Mouse (Mus musculus): ENCODE data around the gene Ddx3x. TPM values are rescaled to one million over a fixed set of nuclear protein-coding genes. Genes with fewer than 3 reads are reported as not detected.

The Ddx3x gene
- polyA plus RNA-seq, 1 experiment from 2014 or later: 128 TPM

- no peaks in the 10 kb centered on the region for H3K9me3 ChIP-seq
- H3K4me3 ChIP-seq (replicated peaks): peak overlapping the region; percentile 41
- ATAC-seq: peak; percentile 59
- H3K9ac ChIP-seq (replicated peaks): peak overlapping the region; percentile 63
- no peaks in the 10 kb centered on the region for H3K36me3 ChIP-seq
- H3K27me3 ChIP-seq: peaks cover 36% of the 10 kb centered on the region; the same call in 1 of the 2 replicates
- peaks cover 20% of the 10 kb centered on the region for H3K4me1 ChIP-seq (replicated peaks)
- H3K4me2 ChIP-seq (replicated peaks): peak overlapping the region; percentile 57
- H3K27ac ChIP-seq: peak overlapping the region; percentile 97
- 33% methylated on average over 15 of the region's 15 CpGs for WGBS
Measured at GRCm38 (mm10) chrX:13243133-13244123, 37.3 kb upstream of the Ddx3x start.

DNA sequence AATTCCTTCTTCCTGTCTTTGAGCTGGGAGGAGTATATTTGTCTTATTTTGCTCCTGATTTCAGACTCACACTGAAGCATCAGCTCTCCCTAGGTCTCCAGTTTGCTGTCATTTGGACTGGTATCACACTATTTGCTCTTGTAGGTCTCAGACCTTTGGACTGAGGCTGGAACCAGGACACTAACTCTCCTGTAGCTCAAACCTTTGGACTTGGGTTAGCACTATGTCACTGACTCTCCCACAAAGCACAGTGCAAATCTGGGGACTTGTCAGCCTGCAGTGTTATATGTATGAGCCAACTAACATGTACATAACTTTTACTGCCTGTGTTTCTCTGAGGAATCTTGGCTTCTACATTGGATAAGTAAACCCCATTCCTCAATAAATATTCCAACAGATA lies 36.2 kb upstream of the Ddx3x start:
- no peak overlapping the region for H3K4me2 ChIP-seq (replicated peaks)
- H3K9ac ChIP-seq (replicated peaks): no peak overlapping the region
- no peak overlapping the region for H3K4me3 ChIP-seq (replicated peaks)
- H3K9me3 ChIP-seq: no peaks in the 10 kb centered on the region
- peak overlapping the region; percentile 35; the same call in 1 of the 2 replicates for H3K27ac ChIP-seq
- peaks cover 35% of the 10 kb centered on the region; the same call in 1 of the 2 replicates for H3K27me3 ChIP-seq
- H3K4me1 ChIP-seq (replicated peaks): peaks cover 20% of the 10 kb centered on the region
- ATAC-seq: no peak
- H3K36me3 ChIP-seq: no peaks in the 10 kb centered on the region

- 0 out of 2 replicates have a peak overlapping the region, but pooled peaks have one; percentile 35 for H3K27ac ChIP-seq
- no peaks in the 10 kb centered on the region for H3K9me3 ChIP-seq
- peaks cover 20% of the 10 kb centered on the region for H3K4me1 ChIP-seq (replicated peaks)
- H3K4me3 ChIP-seq (replicated peaks): no peak overlapping the region
- no peaks in the 10 kb centered on the region for H3K36me3 ChIP-seq
- 82% methylated on average over 3 of the region's 3 CpGs for WGBS
- H3K9ac ChIP-seq (replicated peaks): no peak overlapping the region
- ATAC-seq: no peak
- no peak overlapping the region for H3K4me2 ChIP-seq (replicated peaks)
- peaks cover 35% of the 10 kb centered on the region; the same call in 1 of the 2 replicates for H3K27me3 ChIP-seq
Measured at GRCm38 (mm10) chrX:13245027-13245426, 35.7 kb upstream of the Ddx3x start.

DNA sequence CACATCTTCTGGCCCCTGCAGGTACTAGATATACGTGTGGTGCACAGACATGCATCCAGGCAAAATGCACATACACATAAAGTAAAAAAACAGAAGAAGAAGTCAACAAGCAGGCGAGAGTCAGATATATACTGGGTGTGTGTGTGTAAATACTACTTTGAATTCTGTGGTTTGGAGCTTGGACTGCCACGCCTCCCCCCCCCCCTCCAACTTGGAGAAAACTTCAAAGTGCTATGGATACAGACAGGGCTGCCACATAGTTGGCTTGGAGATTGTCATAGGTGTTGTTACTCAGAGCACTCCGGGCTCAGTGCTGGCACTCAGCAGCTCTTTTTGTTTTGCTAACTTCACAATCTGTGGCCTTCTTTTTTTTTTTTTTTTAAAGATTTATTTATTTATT lies 29.1 kb upstream of the Ddx3x start:
- no peak for ATAC-seq
- H3K4me3 ChIP-seq (replicated peaks): no peak overlapping the region
- no peaks in the 10 kb centered on the region for H3K36me3 ChIP-seq
- no peak overlapping the region for H3K27ac ChIP-seq
- no peak overlapping the region for H3K9ac ChIP-seq (replicated peaks)
- no peaks in the 10 kb centered on the region for H3K9me3 ChIP-seq
- 82% methylated on average over 4 of the region's 4 CpGs for WGBS
- peaks cover 4% of the 10 kb centered on the region; the same call in 1 of the 2 replicates for H3K27me3 ChIP-seq
- H3K4me2 ChIP-seq (replicated peaks): no peak overlapping the region
- no peaks in the 10 kb centered on the region for H3K4me1 ChIP-seq (replicated peaks)

DNA sequence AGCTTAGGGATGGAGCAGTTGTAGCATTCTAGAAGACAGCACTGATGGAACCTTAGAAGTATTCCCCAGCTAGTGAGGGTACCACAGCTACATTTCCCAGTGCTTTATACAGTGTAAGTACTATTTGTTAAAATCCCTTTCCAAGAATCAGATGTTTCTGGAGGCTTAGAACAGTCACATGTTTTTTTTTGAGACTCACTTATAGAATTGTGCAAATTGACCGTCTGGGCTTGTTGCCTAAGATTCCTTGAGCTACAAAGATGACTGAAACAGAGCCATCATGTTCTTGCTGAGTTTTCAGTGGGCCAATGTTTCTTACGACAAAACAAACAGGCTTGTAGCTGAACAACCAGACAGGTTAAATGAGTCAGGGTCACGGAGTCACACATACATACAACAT lies 26.5 kb upstream of the Ddx3x start:
- 86% methylated on average over 3 of the region's 3 CpGs for WGBS
- H3K4me1 ChIP-seq (replicated peaks): no peaks in the 10 kb centered on the region

DNA sequence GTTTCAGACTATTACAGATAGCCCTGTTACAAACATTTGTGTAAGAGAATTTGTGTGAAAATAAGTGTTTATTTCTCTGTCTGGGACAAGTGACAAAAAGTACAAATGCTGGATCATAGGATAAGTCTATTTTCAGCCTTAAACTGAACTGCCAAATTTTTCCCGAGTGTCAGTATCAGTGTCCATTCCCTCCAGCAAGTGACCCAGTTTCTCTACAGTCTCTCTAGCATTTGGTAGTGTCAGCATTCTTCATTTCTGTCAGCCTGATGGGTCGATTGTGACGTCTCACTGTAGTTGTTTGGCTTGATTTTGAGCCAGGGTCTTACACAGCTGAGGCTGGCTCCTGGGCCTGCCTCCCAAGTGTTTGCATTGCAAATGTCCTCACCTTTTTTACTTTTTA lies 17.4 kb upstream of the Ddx3x start:
- ATAC-seq: no peak

More for the DNA sequence above, 26.5 kb upstream of the Ddx3x start:
- Histone ChIP-seq H3K9ac (replicated peaks) (no peak overlapping the region), H3K27me3 (peaks cover 4% of the 10 kb centered on the region; the same call in 1 of the 2 replicates), H3K4me2 (replicated peaks) (no peak overlapping the region), H3K9me3 (no peaks in the 10 kb centered on the region), H3K27ac (no peak overlapping the region), H3K4me3 (replicated peaks) (no peak overlapping the region), H3K36me3 (no peaks in the 10 kb centered on the region)
- no peak for ATAC-seq

DNA sequence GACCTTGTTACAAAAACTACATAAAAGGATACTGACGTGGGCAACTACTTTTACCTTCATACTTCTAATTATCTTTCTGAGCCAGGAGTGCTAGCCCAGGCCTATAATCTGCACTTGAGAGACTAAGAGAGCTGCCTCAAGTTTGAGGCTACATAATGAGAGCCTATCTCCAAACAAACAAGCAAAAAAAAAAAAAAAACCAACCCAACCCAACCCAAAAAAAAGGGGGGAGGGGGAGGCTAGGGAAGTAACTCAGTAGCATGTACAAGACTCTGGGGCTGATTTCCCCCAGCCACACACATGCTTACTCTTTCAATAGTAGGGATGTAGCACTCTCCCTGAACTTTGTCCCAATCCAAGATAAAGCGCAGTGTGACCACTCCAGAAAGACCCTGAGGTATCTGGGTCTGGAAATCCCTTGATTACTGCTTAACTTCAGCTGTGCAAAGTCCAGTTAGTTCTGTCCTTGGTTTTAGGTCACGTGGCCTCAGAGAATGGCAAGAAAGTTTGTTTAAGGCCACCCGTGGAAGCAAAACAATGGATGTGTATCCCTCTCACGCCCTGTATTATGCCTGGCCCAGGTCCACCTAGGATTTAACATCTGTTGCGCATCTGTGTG lies 5.1 kb upstream of the Ddx3x start:
- H3K4me2 ChIP-seq (replicated peaks): no peak overlapping the region
- H3K36me3 ChIP-seq: no peaks in the 10 kb centered on the region
- H3K27ac ChIP-seq: no peak overlapping the region
- H3K4me3 ChIP-seq (replicated peaks): no peak overlapping the region
- H3K27me3 ChIP-seq: peaks cover 14% of the 10 kb centered on the region; the same call in 1 of the 2 replicates
- 71% methylated on average over 6 of the region's 6 CpGs for WGBS
- H3K9ac ChIP-seq (replicated peaks): no peak overlapping the region
- H3K4me1 ChIP-seq (replicated peaks): peaks cover 5% of the 10 kb centered on the region; the same call in 1 of the 2 replicates
- ATAC-seq: no peak
- H3K9me3 ChIP-seq: no peaks in the 10 kb centered on the region

More for the DNA sequence above, 17.4 kb upstream of the Ddx3x start:
- Histone ChIP-seq H3K36me3 (no peaks in the 10 kb centered on the region), H3K4me3 (replicated peaks) (no peak overlapping the region), H3K27me3 (no peaks in the 10 kb centered on the region; the same call in 1 of the 2 replicates), H3K9ac (replicated peaks) (no peak overlapping the region), H3K4me2 (replicated peaks) (no peak overlapping the region), H3K4me1 (replicated peaks) (no peaks in the 10 kb centered on the region), H3K27ac (no peak overlapping the region), H3K9me3 (0 out of 2 replicates have a peak, but pooled peaks cover 6% of the 10 kb centered on the region)
- WGBS: 75% methylated on average over 3 of the region's 3 CpGs

DNA sequence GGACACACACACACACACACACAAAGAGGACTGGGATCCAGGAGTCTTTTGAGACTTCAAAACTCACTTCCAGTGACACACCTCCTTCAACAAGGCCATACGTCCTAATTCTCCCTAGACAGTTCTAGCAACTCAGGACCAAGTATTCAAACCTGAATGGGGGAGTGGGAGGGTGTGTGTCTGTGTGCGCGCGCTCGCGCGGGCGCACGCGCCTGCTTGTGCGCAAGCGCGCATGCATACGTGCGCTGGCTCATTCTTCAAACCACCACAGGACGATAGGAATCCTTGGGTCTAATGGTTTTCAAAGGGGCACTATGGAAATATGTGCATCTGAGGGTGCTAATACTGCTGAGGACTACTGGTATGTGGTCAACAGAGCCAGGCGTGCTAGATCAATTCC lies 1.8 kb upstream of the Ddx3x start:
- H3K4me2 ChIP-seq (replicated peaks): no peak overlapping the region
- no peak for ATAC-seq
- peaks cover 8% of the 10 kb centered on the region; the same call in 1 of the 2 replicates for H3K27me3 ChIP-seq
- H3K9ac ChIP-seq (replicated peaks): no peak overlapping the region
- H3K36me3 ChIP-seq: no peaks in the 10 kb centered on the region
- H3K4me1 ChIP-seq (replicated peaks): peaks cover 15% of the 10 kb centered on the region
- H3K4me3 ChIP-seq (replicated peaks): no peak overlapping the region
- 82% methylated on average over 17 of the region's 17 CpGs for WGBS
- H3K27ac ChIP-seq: 0 out of 2 replicates have a peak overlapping the region, but pooled peaks have one; percentile 9
- no peaks in the 10 kb centered on the region for H3K9me3 ChIP-seq

GRCm38 (mm10) chrX:13280037-13280408 lies 747 bp upstream of the Ddx3x start:
- H3K36me3 ChIP-seq: peaks cover 2% of the 10 kb centered on the region; the same call in 1 of the 2 replicates
- H3K27me3 ChIP-seq: peaks cover 5% of the 10 kb centered on the region; the same call in 1 of the 2 replicates
- WGBS: 3% methylated on average over 14 of the region's 14 CpGs
- peak overlapping the region; percentile 99 for H3K9ac ChIP-seq (replicated peaks)
- H3K4me2 ChIP-seq (replicated peaks): peak overlapping the region; percentile 84
- H3K27ac ChIP-seq: peak overlapping the region; percentile 99
- H3K4me3 ChIP-seq (replicated peaks): peak overlapping the region; percentile 85
- H3K4me1 ChIP-seq (replicated peaks): peaks cover 24% of the 10 kb centered on the region
- peak; percentile 35 for ATAC-seq
- H3K9me3 ChIP-seq: no peaks in the 10 kb centered on the region

- no peaks in the 10 kb centered on the region for H3K27me3 ChIP-seq
- peak overlapping the region; percentile 99 for H3K27ac ChIP-seq
- peaks cover 13% of the 10 kb centered on the region for H3K36me3 ChIP-seq
- peaks cover 32% of the 10 kb centered on the region for H3K4me1 ChIP-seq (replicated peaks)
- H3K9me3 ChIP-seq: no peaks in the 10 kb centered on the region
- H3K9ac ChIP-seq (replicated peaks): peak overlapping the region; percentile 99
- 0% methylated on average over 32 of the region's 89 CpGs for WGBS
- ATAC-seq: peak; percentile 84
- peak overlapping the region; percentile 85 for H3K4me3 ChIP-seq (replicated peaks)
- peak overlapping the region; percentile 84 for H3K4me2 ChIP-seq (replicated peaks)
Measured at GRCm38 (mm10) chrX:13281329-13282088, 739 bp downstream of the Ddx3x start.

- Histone ChIP-seq H3K9ac (replicated peaks) (peak overlapping the region; percentile 99), H3K4me2 (replicated peaks) (peak overlapping the region; percentile 84), H3K9me3 (no peaks in the 10 kb centered on the region), H3K4me1 (replicated peaks) (peaks cover 32% of the 10 kb centered on the region), H3K36me3 (peaks cover 16% of the 10 kb centered on the region), H3K4me3 (replicated peaks) (peak overlapping the region; percentile 85), H3K27ac (peak overlapping the region; percentile 99), H3K27me3 (no peaks in the 10 kb centered on the region)
- ATAC-seq: no peak
- 12% methylated on average over 16 of the region's 16 CpGs for WGBS
Measured at GRCm38 (mm10) chrX:13282089-13282850, 1.5 kb downstream of the Ddx3x start.

Data from midbrain, embryonic 13.5 days (tissue).